Mouse (Mus musculus) urinary bladder, postnatal 10 days (tissue): ENCODE results near the gene Lcat.

Source experiments
- DNase-seq: peaks from one replicate; pipeline ENCODE4 v3.0.0; 2022; ENCODE audit warnings: low spot score

The Lcat gene

GRCm38 (mm10) chr8:105889756-105890465, 53.3 kb downstream of the Lcat start:
- DNase-seq: no peak
